Mouse (Mus musculus) natural killer cell, adult 2 months (primary cell): ENCODE results near the gene Rnf114.

Source experiments
- DNase-seq, 2 experiments: peaks; one replicate each; pipeline ENCODE4 v3.0.0; 2022; ENCODE audit warnings: low spot score in 2 of 2

Rnf114 gene

DNA sequence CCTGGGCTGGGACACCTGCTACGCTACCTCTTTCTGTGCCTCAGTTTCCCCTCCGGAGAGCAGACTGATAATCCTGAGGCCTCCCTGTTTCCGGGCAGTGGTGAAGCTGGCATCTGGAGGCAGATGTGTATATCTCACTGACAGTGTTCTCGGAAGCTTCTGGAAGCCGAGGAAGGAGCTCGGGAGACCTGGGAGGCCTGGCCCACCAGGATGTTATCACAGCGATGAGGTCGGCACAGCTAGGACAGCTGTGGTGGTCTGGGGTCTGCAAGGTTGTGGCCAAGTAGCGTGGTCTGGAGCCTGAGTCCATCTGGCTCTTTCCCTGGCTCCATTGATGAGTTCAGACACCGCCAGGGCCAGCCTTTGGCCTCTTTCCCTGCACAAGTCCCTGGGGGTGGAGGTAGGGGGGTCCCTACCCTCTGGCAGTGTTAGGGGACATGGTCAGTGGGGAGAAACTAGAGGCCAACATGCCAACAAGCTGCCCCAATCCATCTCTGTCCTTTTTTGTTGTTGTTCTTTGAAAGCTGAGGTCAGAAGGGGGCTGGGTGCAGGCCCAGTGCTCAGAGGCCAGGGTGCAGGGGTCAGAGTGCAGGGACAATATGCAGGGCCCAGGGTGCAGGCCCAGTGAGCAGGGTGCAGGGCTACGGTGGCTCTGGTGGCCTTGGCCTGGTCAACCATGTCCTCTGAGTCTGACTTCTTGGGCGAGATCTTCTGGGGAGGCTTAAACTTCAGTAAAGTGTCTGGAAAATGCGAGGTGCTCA lies 72.3 kb downstream of the Rnf114 start:
- DNase-seq: no peak

- no peak for DNase-seq
Measured at GRCm38 (mm10) chr2:167565312-167565656, 72.8 kb downstream of the Rnf114 start.

DNA sequence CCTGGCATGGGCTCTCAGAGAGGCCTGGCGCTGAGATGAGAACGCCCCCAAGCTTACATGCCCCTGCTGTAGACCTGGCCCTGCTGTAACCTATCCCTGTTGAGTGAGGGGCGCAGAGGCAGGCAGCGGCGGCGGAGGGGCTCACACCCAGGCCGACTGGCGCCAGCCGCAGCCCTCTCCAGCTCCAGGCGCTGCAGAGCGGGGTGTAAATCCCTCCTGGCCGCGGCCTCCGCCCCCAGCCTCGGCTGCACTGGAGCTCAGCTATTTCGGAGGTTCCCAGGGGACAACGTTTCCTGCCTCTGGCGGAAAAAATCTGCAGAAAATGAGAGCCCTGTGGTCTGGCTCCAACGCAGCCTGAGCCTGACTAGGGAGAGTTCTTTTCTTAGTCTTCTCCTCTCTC lies 73.2 kb downstream of the Rnf114 start:
- DNase-seq: no peak
